Mouse (Mus musculus) limb, embryonic 12.5 days (tissue): Measurements from ENCODE around the gene Tmem182. TPM values are rescaled to one million over a fixed set of nuclear protein-coding genes. Genes with fewer than 3 reads are reported as not detected.

Source experiments
- ATAC-seq: fragments of 200-750 bp; cut with Nextera tagmentation; 2 replicates; pipeline ENCODE4 v1.8.0; 2017; ENCODE audit warnings: low read depth, moderate TSS enrichment; ENCODE audit not compliant: insufficient number of reproducible peaks, insufficient read depth, low FRiP score, low TSS enrichment
- H3K27ac ChIP-seq: fragments of 300-500 bp; sonication (generic); 2 replicates; pipeline ENCODE4 v1.5.1; 2016; ENCODE audit warnings: mild to moderate bottlenecking, moderate library complexity
- H3K27me3 ChIP-seq: fragments of 300-500 bp; sonication (generic); 2 replicates; pipeline ENCODE4 v1.6.1; 2016; ENCODE audit warnings: mild to moderate bottlenecking, moderate library complexity
- H3K36me3 ChIP-seq: fragments of 300-500 bp; sonication (generic); 2 replicates; pipeline ENCODE4 v1.6.1; 2016; ENCODE audit warnings: mild to moderate bottlenecking, moderate library complexity
- H3K4me1 ChIP-seq: fragments of 300-500 bp; sonication (generic); replicated peaks from 2 replicates; pipeline ENCODE4 v1.6.1; 2016
- H3K4me2 ChIP-seq: fragments of 300-500 bp; sonication (generic); 2 replicates; pipeline ENCODE4 v1.6.1; 2016; ENCODE audit warnings: mild to moderate bottlenecking, moderate library complexity
- H3K4me3 ChIP-seq: fragments of 300-500 bp; sonication (generic); replicated peaks from 2 replicates; pipeline ENCODE4 v1.5.1; 2016; ENCODE audit warnings: mild to moderate bottlenecking
- H3K9ac ChIP-seq: fragments of 300-500 bp; sonication (generic); replicated peaks from 2 replicates; pipeline ENCODE4 v1.6.1; 2016; ENCODE audit warnings: mild to moderate bottlenecking, moderate library complexity
- H3K9me3 ChIP-seq: fragments of 300-500 bp; sonication (generic); 2 replicates; pipeline ENCODE4 v1.6.1; 2016; ENCODE audit warnings: mild to moderate bottlenecking, moderate library complexity
- WGBS: fragments of 180-500 bp; shearing (Covaris S2); methylation state at CpG from one replicate; pipeline ENCODE4 v1.1.7; 2016; 5-methylcytosine and 5-hydroxymethylcytosine counted together
- polyA plus RNA-seq: library from polyadenylated mRNA; unstranded; fragments of >200 nt; fragmentation: Nextera tagmentation; extraction: Ambion mirVana; gene quantifications from 2 replicates; pipeline ENCODE4 v1.2.1, GENCODE M21; 2016

Gene Tmem182
- polyA plus RNA-seq, 1 experiment from 2014 or later = 0.43 TPM

DNA sequence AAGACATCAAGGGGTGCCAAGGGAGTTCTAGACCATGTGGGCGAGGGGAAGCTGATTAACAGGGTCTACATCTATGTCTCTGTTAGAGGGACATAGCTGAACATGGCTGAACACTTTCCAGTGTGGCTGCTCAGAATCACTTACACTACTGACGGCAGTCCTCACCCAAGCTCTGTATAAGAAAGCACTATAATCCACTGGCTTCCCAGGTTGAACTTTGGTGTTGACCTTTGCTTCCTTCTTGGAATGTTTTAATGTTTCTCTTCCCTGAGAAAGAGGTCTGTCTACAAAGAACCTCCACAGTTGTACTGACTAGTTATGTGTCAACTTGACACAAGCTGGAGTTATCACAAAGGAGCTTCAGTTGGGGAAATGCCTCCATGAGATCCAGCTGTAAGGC, 29.3 kb upstream of the Tmem182 start:
- 74% methylated on average over 2 of the region's 2 CpGs for WGBS
- no peak for ATAC-seq
- Histone ChIP-seq H3K4me3 (no peak overlapping the region), H3K4me1 (no peaks in the 10 kb centered on the region), H3K27me3 (no peaks in the 10 kb centered on the region), H3K27ac (no peak overlapping the region), H3K4me2 (no peak overlapping the region), H3K9me3 (peaks cover 10% of the 10 kb centered on the region), H3K9ac (no peak overlapping the region), H3K36me3 (peaks cover 33% of the 10 kb centered on the region)

DNA sequence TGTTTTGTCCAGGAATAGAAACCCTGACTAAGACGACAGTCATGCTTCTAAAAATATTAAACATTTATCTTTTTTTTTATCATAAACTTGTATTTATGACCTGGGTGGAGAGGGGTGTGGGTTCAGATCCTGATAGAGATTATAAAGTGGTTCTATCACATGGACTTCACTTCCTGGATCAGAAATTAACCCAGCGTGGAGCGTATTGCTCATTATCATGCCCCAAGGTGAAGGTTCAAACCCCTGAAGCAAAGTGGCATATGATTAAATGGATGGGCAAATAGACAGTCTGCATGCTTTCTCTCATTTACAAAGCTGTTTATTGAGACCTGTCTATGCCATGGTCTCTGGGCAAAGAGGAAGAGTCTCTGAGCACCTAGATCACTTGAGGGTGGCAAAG, 28.6 kb upstream of the Tmem182 start:
- Histone ChIP-seq H3K9me3 (peaks cover 10% of the 10 kb centered on the region), H3K36me3 (peaks cover 33% of the 10 kb centered on the region)
- WGBS = 93% methylated on average over 3 of the region's 3 CpGs

GRCm38 (mm10) chr1:40783450-40783849, 22.0 kb upstream of the Tmem182 start:
- no peak for ATAC-seq
- no peak overlapping the region for H3K4me2 ChIP-seq
- 93% methylated on average over 7 of the region's 7 CpGs for WGBS
- no peak overlapping the region for H3K4me3 ChIP-seq
- H3K9ac ChIP-seq = no peak overlapping the region
- no peaks in the 10 kb centered on the region for H3K4me1 ChIP-seq
- H3K27me3 ChIP-seq = no peaks in the 10 kb centered on the region
- peaks cover 10% of the 10 kb centered on the region for H3K9me3 ChIP-seq
- no peak overlapping the region for H3K27ac ChIP-seq
- peaks cover 24% of the 10 kb centered on the region for H3K36me3 ChIP-seq

More for the DNA sequence above, 28.6 kb upstream of the Tmem182 start:
- no peak overlapping the region for H3K27ac ChIP-seq
- ATAC-seq = no peak
- H3K27me3 ChIP-seq = no peaks in the 10 kb centered on the region
- no peak overlapping the region for H3K4me3 ChIP-seq
- H3K4me1 ChIP-seq = no peaks in the 10 kb centered on the region
- H3K4me2 ChIP-seq = no peak overlapping the region
- no peak overlapping the region for H3K9ac ChIP-seq

- WGBS = 83% methylated on average over 9 of the region's 9 CpGs
Observed at GRCm38 (mm10) chr1:40784306-40784705, 21.1 kb upstream of the Tmem182 start.

DNA sequence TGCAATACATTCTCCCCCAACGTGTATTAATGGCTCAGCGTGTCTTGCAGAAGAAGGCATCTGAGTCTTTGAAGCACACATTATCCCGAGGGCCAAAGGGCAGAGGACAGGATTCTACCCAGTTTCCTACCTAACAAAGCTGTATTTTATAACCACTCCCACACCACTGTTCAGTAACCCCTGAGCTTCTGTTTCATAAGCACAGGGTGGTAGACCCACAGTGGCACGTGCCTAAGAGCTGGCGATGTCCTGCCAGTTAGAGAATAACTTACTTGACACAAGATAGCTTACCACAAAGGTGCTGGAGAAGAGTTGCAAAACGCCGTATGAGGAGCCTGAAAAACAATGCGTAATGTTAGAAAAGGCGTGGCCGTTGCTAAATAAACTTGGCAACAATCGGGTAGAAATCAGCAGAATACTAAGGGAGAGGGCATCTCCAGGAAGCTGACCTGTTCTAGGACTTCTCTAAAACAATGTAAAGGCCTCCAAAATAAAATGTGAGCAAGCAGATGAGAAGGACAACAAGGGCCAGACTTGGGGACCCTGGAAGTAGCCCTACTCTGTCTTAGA, 19.4 kb upstream of the Tmem182 start:
- Histone ChIP-seq H3K36me3 (peaks cover 3% of the 10 kb centered on the region; the same call in 1 of the 2 replicates), H3K4me3 (no peak overlapping the region), H3K4me2 (no peak overlapping the region), H3K27ac (no peak overlapping the region), H3K4me1 (no peaks in the 10 kb centered on the region), H3K9ac (no peak overlapping the region), H3K9me3 (no peaks in the 10 kb centered on the region), H3K27me3 (no peaks in the 10 kb centered on the region)
- no peak for ATAC-seq
- 87% methylated on average over 11 of the region's 11 CpGs for WGBS

More at GRCm38 (mm10) chr1:40784306-40784705, 21.1 kb upstream of the Tmem182 start:
- Histone ChIP-seq H3K9me3 (peaks cover 1% of the 10 kb centered on the region; the same call in 1 of the 2 replicates), H3K9ac (no peak overlapping the region), H3K4me2 (no peak overlapping the region), H3K27me3 (no peaks in the 10 kb centered on the region), H3K4me1 (no peaks in the 10 kb centered on the region), H3K27ac (no peak overlapping the region), H3K36me3 (peaks cover 16% of the 10 kb centered on the region), H3K4me3 (no peak overlapping the region)
- ATAC-seq = no peak

GRCm38 (mm10) chr1:40788956-40789355, 16.4 kb upstream of the Tmem182 start:
- H3K27me3 ChIP-seq = no peaks in the 10 kb centered on the region
- H3K27ac ChIP-seq = no peak overlapping the region
- H3K9me3 ChIP-seq = no peaks in the 10 kb centered on the region
- 79% methylated on average over 6 of the region's 6 CpGs for WGBS
- H3K4me3 ChIP-seq = no peak overlapping the region
- no peaks in the 10 kb centered on the region for H3K4me1 ChIP-seq
- no peak for ATAC-seq
- no peak overlapping the region for H3K9ac ChIP-seq
- H3K36me3 ChIP-seq = peaks cover 3% of the 10 kb centered on the region; the same call in 1 of the 2 replicates
- no peak overlapping the region for H3K4me2 ChIP-seq

DNA sequence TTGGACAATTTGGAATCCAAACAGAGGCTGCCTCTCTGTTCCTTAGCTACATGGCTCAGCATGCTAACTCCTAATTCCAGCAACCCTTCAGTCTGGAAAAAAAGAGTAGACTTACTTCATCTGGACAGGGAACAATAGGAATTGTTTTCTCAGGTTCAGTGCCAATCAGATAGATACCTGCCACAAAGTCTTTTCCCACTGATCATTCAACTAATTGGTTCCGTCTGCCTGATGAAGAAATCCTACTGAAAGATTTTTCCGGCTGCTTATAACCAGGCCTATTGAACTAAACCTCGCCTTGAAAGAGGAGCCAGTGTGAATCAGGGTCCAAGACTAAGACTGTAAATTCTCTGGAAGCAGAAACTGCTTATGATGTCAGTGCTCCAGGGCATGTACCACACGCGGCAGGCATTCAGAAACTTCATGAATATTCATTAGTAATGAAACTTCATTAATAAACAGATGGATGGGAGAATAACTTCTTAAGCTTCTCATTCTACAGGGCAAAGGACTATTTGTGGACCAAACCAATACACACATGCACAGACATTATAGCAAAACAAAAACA, 15.7 kb upstream of the Tmem182 start:
- Histone ChIP-seq H3K4me2 (peak overlapping the region; percentile 66), H3K9ac (0 out of 2 replicates have a peak overlapping the region, but pooled peaks have one; percentile 9), H3K27ac (no peak overlapping the region), H3K4me1 (no peaks in the 10 kb centered on the region), H3K4me3 (peak overlapping the region; percentile 51), H3K27me3 (no peaks in the 10 kb centered on the region), H3K36me3 (no peaks in the 10 kb centered on the region), H3K9me3 (no peaks in the 10 kb centered on the region)
- ATAC-seq = peak; percentile 24; the same call in 1 of the 2 replicates
- WGBS = 34% methylated on average over 5 of the region's 5 CpGs

- no peak within 1 kb of the TSS for H3K27ac ChIP-seq
- no peaks in the 10 kb centered on the region for H3K4me1 ChIP-seq
- H3K9me3 ChIP-seq = no peaks in the 10 kb centered on the region
- 6% methylated on average over 38 of the region's 38 CpGs for WGBS
- H3K4me2 ChIP-seq = peak within 1 kb of the TSS; percentile 66
- H3K4me3 ChIP-seq = peak within 1 kb of the TSS; percentile 51
- H3K9ac ChIP-seq = 0 out of 2 replicates have a peak within 1 kb of the TSS, but pooled peaks have one; percentile 9
- H3K27me3 ChIP-seq = no peaks in the 10 kb centered on the region
- ATAC-seq = peak; percentile 86
- H3K36me3 ChIP-seq = no peaks in the 10 kb centered on the region
Observed at GRCm38 (mm10) chr1:40790324-40791141, 14.9 kb upstream of the Tmem182 start, which contains the start of gene Mfsd9. Gene Mfsd9, minus strand, starts transcription at chr1:40790687.

- no peak overlapping the region for H3K27ac ChIP-seq
- no peaks in the 10 kb centered on the region for H3K27me3 ChIP-seq
- WGBS = 92% methylated on average over 1 of the region's 1 CpGs
- H3K9ac ChIP-seq = no peak overlapping the region
- H3K4me2 ChIP-seq = no peak overlapping the region
- no peaks in the 10 kb centered on the region for H3K9me3 ChIP-seq
- no peak overlapping the region for H3K4me3 ChIP-seq
- ATAC-seq = no peak
- H3K4me1 ChIP-seq = no peaks in the 10 kb centered on the region
- H3K36me3 ChIP-seq = no peaks in the 10 kb centered on the region
Observed at GRCm38 (mm10) chr1:40795508-40795907, 9.9 kb upstream of the Tmem182 start.

DNA sequence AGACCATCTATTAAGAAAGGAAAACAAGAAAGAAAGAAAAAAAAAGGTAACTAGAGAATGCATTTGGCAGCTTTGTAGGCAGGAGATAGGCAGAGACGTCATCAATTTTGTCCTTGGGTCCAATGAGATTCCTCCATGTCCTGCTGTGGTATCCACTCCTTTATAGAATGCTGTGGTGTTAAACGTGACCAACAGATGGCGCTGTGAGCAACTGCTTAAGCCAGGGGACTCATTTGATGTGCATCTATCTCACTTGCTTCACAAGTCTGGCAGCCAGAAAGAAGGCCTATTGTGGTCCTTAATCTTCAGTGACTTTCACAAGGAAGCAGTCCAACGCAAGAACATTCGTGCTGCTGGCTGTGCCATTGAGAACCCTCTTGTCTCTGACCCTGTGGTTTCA, 8.1 kb upstream of the Tmem182 start:
- H3K27me3 ChIP-seq = no peaks in the 10 kb centered on the region
- no peak overlapping the region for H3K4me3 ChIP-seq
- H3K36me3 ChIP-seq = no peaks in the 10 kb centered on the region
- no peak overlapping the region for H3K27ac ChIP-seq
- H3K4me2 ChIP-seq = no peak overlapping the region
- no peaks in the 10 kb centered on the region for H3K4me1 ChIP-seq
- 19% methylated on average over 5 of the region's 5 CpGs for WGBS
- H3K9ac ChIP-seq = no peak overlapping the region
- no peaks in the 10 kb centered on the region for H3K9me3 ChIP-seq
- ATAC-seq = no peak

DNA sequence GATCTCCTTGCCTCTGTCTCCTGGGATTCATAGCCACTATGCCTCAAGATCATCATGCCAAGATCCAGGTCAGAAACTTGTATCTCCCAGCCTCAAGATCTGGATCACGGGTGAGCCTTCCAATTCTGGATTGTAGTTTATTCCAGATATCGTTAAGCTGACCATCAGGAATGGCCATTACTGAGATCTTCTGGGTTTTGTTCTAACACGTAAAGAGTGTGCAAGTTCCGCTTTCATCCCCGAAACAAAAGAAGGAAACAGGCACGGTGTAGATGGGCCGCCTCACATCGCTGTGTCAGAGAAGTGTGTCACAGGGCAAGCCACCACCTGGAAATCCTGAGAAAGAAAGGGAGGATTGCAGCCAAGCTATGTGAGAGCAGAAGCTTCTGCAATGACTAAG, 6.3 kb upstream of the Tmem182 start:
- 89% methylated on average over 8 of the region's 8 CpGs for WGBS
- no peak for ATAC-seq
- Histone ChIP-seq H3K27ac (no peak overlapping the region), H3K4me1 (no peaks in the 10 kb centered on the region), H3K4me3 (no peak overlapping the region), H3K4me2 (no peak overlapping the region), H3K9ac (no peak overlapping the region), H3K36me3 (no peaks in the 10 kb centered on the region), H3K27me3 (no peaks in the 10 kb centered on the region), H3K9me3 (no peaks in the 10 kb centered on the region)
